27 mouse cellular contexts compared by ENCODE assay signal in the genomic region with DNA sequence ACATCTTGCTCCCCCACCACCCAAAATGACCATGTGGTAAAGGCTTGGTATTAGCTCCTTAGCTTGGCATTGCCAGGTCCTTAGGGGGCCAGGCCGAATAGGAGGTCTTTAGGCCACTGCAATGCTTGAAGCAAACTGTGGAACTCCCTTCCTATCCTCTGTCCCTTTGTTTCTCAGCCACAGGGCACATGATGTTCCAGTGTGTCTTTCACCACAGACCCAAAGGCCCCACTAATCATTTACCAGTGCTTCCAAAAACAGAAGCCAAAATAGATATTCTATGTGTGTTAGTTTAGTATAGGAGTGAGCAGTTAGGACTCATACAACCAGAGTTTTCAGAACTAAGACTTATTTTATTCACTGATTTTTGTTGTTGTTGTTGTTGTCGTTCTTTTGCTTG. TPM values are rescaled to one million over a fixed set of nuclear protein-coding genes. Genes with fewer than 3 reads are reported as not detected.
"Had no signal": no experiment of that assay in that cellular context is flagged by ENCODE, and none has a peak within 500 bp of the region (broad histone marks: within the 10 kb centered on the region; RNA-seq: fewer than 3 reads in every experiment).

No protein-coding gene starts in this region.

- H3K36me3 ChIP-seq: heart, embryonic 13.5 days; heart, embryonic 15.5 days; hindbrain, embryonic 10.5 days; hindbrain, embryonic 12.5 days; intestine, embryonic 15.5 days; limb, embryonic 10.5 days; limb, embryonic 12.5 days; liver, embryonic 13.5 days had no signal

- H3K9me3 ChIP-seq: heart, embryonic 13.5 days; heart, embryonic 15.5 days; hindbrain, embryonic 10.5 days; hindbrain, embryonic 12.5 days; intestine, embryonic 15.5 days; limb, embryonic 10.5 days; limb, embryonic 12.5 days; liver, embryonic 13.5 days had no signal

- H3K4me3 ChIP-seq: gastrocnemius, adult 2 months; heart, adult 2 months; heart, embryonic 13.5 days; heart, embryonic 15.5 days; hindbrain, embryonic 10.5 days; hindbrain, embryonic 12.5 days; intestine, embryonic 15.5 days; layer of hippocampus, adult 2 months; left cerebral cortex, adult 2 months; limb, embryonic 10.5 days; limb, embryonic 12.5 days; liver, embryonic 13.5 days had no signal

- H3K27me3 ChIP-seq: heart, embryonic 15.5 days; hindbrain, embryonic 12.5 days; intestine, embryonic 15.5 days; limb, embryonic 12.5 days; liver, embryonic 13.5 days had no signal

- DNase-seq: gastrocnemius, adult 2 months; gastrocnemius, postnatal 10 days; gastrocnemius, postnatal 25 days; heart, adult 2 months; heart, postnatal 14 days; heart, postnatal 4 days; kidney, adult 18-20 months; kidney, postnatal 14 days; kidney, postnatal 4 days; liver, embryonic 13.5 days had no signal

- H3K9ac ChIP-seq: heart, embryonic 13.5 days; heart, embryonic 15.5 days; hindbrain, embryonic 12.5 days; hindbrain, embryonic 14.5 days; intestine, embryonic 15.5 days; limb, embryonic 12.5 days; liver, embryonic 13.5 days had no signal

- H3K4me1 ChIP-seq: heart, embryonic 13.5 days; heart, embryonic 15.5 days; hindbrain, embryonic 10.5 days; hindbrain, embryonic 12.5 days; intestine, embryonic 15.5 days; limb, embryonic 10.5 days; limb, embryonic 12.5 days; liver, embryonic 13.5 days had no signal

- ATAC-seq: forebrain, embryonic 16.5 days; hindbrain, embryonic 16.5 days; inflammation-experienced regulatory T-cells, adult 6 months; intestine, embryonic 15.5 days; intestine, postnatal 0 days had no signal

- H3K4me2 ChIP-seq: heart, embryonic 11.5 days; heart, embryonic 13.5 days; heart, embryonic 15.5 days; hindbrain, embryonic 12.5 days; hindbrain, embryonic 14.5 days; intestine, embryonic 15.5 days; limb, embryonic 12.5 days; liver, embryonic 13.5 days had no signal

- H3K27ac ChIP-seq: gastrocnemius, adult 2 months; heart, adult 2 months; heart, embryonic 13.5 days; heart, embryonic 15.5 days; hindbrain, embryonic 10.5 days; hindbrain, embryonic 12.5 days; hindbrain, embryonic 14.5 days; intestine, embryonic 15.5 days; layer of hippocampus, adult 2 months; left cerebral cortex, adult 2 months; limb, embryonic 10.5 days; limb, embryonic 12.5 days; liver, embryonic 13.5 days had no signal

RNA-seq across cellular contexts. Expression of a gene that starts 5.7 kb away (rescaled TPM):
- total RNA-seq: gastrocnemius, adult 2 months; gastrocnemius, postnatal 25 days; granulocyte monocyte progenitor cell, adult 5-6 weeks; heart, adult 2 months; heart, postnatal 4 days had no signal
- polyA plus RNA-seq: heart, adult 2 months; heart, postnatal 0 days; limb, embryonic 10.5 days; limb, embryonic 12.5 days had no signal
